Mouse (Mus musculus): ENCODE results near the gene E130116L18Rik. TPM values are rescaled to one million over a fixed set of nuclear protein-coding genes. Genes with fewer than 3 reads are reported as not detected.

E130116L18Rik gene
- polyA plus RNA-seq, 1 experiment, result not detected

- TF ChIP-seq POLR2A (IDR thresholded peaks at IDR 0.05; ENCODE audit: insufficient read depth, low read length) (no peak), CTCF (IDR thresholded peaks at IDR 0.05; ENCODE audit: low read depth, low read length) (no peak), EP300 (IDR thresholded peaks at IDR 0.05; ENCODE audit: insufficient read depth, low read depth, low read length) (no peak)
- no peaks in the 10 kb centered on the region for H3K4me1 ChIP-seq (ENCODE audit: control insufficient read depth, insufficient read depth, low read length)
- H3K27me3 ChIP-seq (ENCODE audit: control insufficient read depth, insufficient read depth, low read length, poor library complexity, severe bottlenecking), result no peaks in the 10 kb centered on the region
- no peak overlapping the region for H3K4me3 ChIP-seq (ENCODE audit: low read depth, low read length)
- no peak overlapping the region for H3K9ac ChIP-seq (ENCODE audit: low read depth, poor library complexity, severe bottlenecking)
- H3K9me3 ChIP-seq (replicated peaks; ENCODE audit: control insufficient read depth, insufficient read depth, low read length, poor library complexity, severe bottlenecking), result no peaks in the 10 kb centered on the region
- H3K36me3 ChIP-seq (ENCODE audit: control insufficient read depth, insufficient read depth, low read length, poor library complexity, severe bottlenecking), result no peaks in the 10 kb centered on the region
- no peak overlapping the region for H3K27ac ChIP-seq (ENCODE audit: insufficient read depth, low read length)
Observed at GRCm38 (mm10) chr5:25190521-25190920, 32.4 kb downstream of the E130116L18Rik start.

GRCm38 (mm10) chr5:25188802-25189201, 34.2 kb downstream of the E130116L18Rik start:
- H3K9me3 ChIP-seq (replicated peaks; ENCODE audit: control insufficient read depth, insufficient read depth, low read length, poor library complexity, severe bottlenecking), result no peaks in the 10 kb centered on the region
- no peak overlapping the region for H3K27ac ChIP-seq (ENCODE audit: insufficient read depth, low read length)
- H3K9ac ChIP-seq (ENCODE audit: low read depth, poor library complexity, severe bottlenecking), result no peak overlapping the region
- H3K4me3 ChIP-seq (ENCODE audit: low read depth, low read length), result no peak overlapping the region
- no peaks in the 10 kb centered on the region for H3K27me3 ChIP-seq (ENCODE audit: control insufficient read depth, insufficient read depth, low read length, poor library complexity, severe bottlenecking)
- TF ChIP-seq POLR2A (IDR thresholded peaks at IDR 0.05; ENCODE audit: insufficient read depth, low read length) (no peak), CTCF (IDR thresholded peaks at IDR 0.05; ENCODE audit: low read depth, low read length) (peak; percentile 65)
- H3K4me1 ChIP-seq (ENCODE audit: control insufficient read depth, insufficient read depth, low read length), result no peaks in the 10 kb centered on the region
- no peaks in the 10 kb centered on the region for H3K36me3 ChIP-seq (ENCODE audit: control insufficient read depth, insufficient read depth, low read length, poor library complexity, severe bottlenecking)

GRCm38 (mm10) chr5:25187727-25188126, 35.2 kb downstream of the E130116L18Rik start:
- Histone ChIP-seq H3K9me3 (replicated peaks; ENCODE audit: control insufficient read depth, insufficient read depth, low read length, poor library complexity, severe bottlenecking) (no peaks in the 10 kb centered on the region), H3K36me3 (ENCODE audit: control insufficient read depth, insufficient read depth, low read length, poor library complexity, severe bottlenecking) (no peaks in the 10 kb centered on the region)

GRCm38 (mm10) chr5:25184594-25184993, 38.4 kb downstream of the E130116L18Rik start:
- Histone ChIP-seq H3K9me3 (replicated peaks; ENCODE audit: control insufficient read depth, insufficient read depth, low read length, poor library complexity, severe bottlenecking) (no peaks in the 10 kb centered on the region), H3K4me1 (ENCODE audit: control insufficient read depth, insufficient read depth, low read length) (no peaks in the 10 kb centered on the region), H3K27ac (ENCODE audit: insufficient read depth, low read length) (no peak overlapping the region), H3K27me3 (ENCODE audit: control insufficient read depth, insufficient read depth, low read length, poor library complexity, severe bottlenecking) (no peaks in the 10 kb centered on the region), H3K36me3 (ENCODE audit: control insufficient read depth, insufficient read depth, low read length, poor library complexity, severe bottlenecking) (no peaks in the 10 kb centered on the region), H3K4me3 (ENCODE audit: low read depth, low read length) (no peak overlapping the region), H3K9ac (ENCODE audit: low read depth, poor library complexity, severe bottlenecking) (no peak overlapping the region)
- TF ChIP-seq CTCF (IDR thresholded peaks at IDR 0.05; ENCODE audit: low read depth, low read length), result no peak
- TF ChIP-seq EP300 (IDR thresholded peaks at IDR 0.05; ENCODE audit: insufficient read depth, low read depth, low read length), result no peak
- no peak for TF ChIP-seq POLR2A (IDR thresholded peaks at IDR 0.05; ENCODE audit: insufficient read depth, low read length)

More at GRCm38 (mm10) chr5:25187727-25188126, 35.2 kb downstream of the E130116L18Rik start:
- Histone ChIP-seq H3K27me3 (ENCODE audit: control insufficient read depth, insufficient read depth, low read length, poor library complexity, severe bottlenecking) (no peaks in the 10 kb centered on the region), H3K9ac (ENCODE audit: low read depth, poor library complexity, severe bottlenecking) (no peak overlapping the region), H3K27ac (ENCODE audit: insufficient read depth, low read length) (no peak overlapping the region), H3K4me1 (ENCODE audit: control insufficient read depth, insufficient read depth, low read length) (no peaks in the 10 kb centered on the region), H3K4me3 (ENCODE audit: low read depth, low read length) (no peak overlapping the region)
- TF ChIP-seq EP300 (IDR thresholded peaks at IDR 0.05; ENCODE audit: insufficient read depth, low read depth, low read length) (no peak), CTCF (IDR thresholded peaks at IDR 0.05; ENCODE audit: low read depth, low read length) (no peak), POLR2A (IDR thresholded peaks at IDR 0.05; ENCODE audit: insufficient read depth, low read length) (no peak)

- Histone ChIP-seq H3K9me3 (replicated peaks; ENCODE audit: control insufficient read depth, insufficient read depth, low read length, poor library complexity, severe bottlenecking) (no peaks in the 10 kb centered on the region), H3K4me1 (ENCODE audit: control insufficient read depth, insufficient read depth, low read length) (no peaks in the 10 kb centered on the region), H3K9ac (ENCODE audit: low read depth, poor library complexity, severe bottlenecking) (no peak overlapping the region), H3K27ac (ENCODE audit: insufficient read depth, low read length) (no peak overlapping the region), H3K36me3 (ENCODE audit: control insufficient read depth, insufficient read depth, low read length, poor library complexity, severe bottlenecking) (no peaks in the 10 kb centered on the region), H3K27me3 (ENCODE audit: control insufficient read depth, insufficient read depth, low read length, poor library complexity, severe bottlenecking) (no peaks in the 10 kb centered on the region), H3K4me3 (ENCODE audit: low read depth, low read length) (no peak overlapping the region)
- TF ChIP-seq POLR2A (IDR thresholded peaks at IDR 0.05; ENCODE audit: insufficient read depth, low read length) (no peak), CTCF (IDR thresholded peaks at IDR 0.05; ENCODE audit: low read depth, low read length) (no peak), EP300 (IDR thresholded peaks at IDR 0.05; ENCODE audit: insufficient read depth, low read depth, low read length) (no peak)
Observed at GRCm38 (mm10) chr5:25183595-25183994, 39.4 kb downstream of the E130116L18Rik start.

GRCm38 (mm10) chr5:25181004-25181531, 41.9 kb downstream of the E130116L18Rik start, which contains the start of gene Galntl5:
Galntl5 (plus strand) TSS chr5:25181460.
- no peak for TF ChIP-seq CTCF (IDR thresholded peaks at IDR 0.05; ENCODE audit: low read depth, low read length)
- no peak for TF ChIP-seq POLR2A (IDR thresholded peaks at IDR 0.05; ENCODE audit: insufficient read depth, low read length)
- no peak for TF ChIP-seq EP300 (IDR thresholded peaks at IDR 0.05; ENCODE audit: insufficient read depth, low read depth, low read length)
- H3K27ac ChIP-seq (ENCODE audit: insufficient read depth, low read length), result no peak within 1 kb of the TSS
- no peaks in the 10 kb centered on the region for H3K27me3 ChIP-seq (ENCODE audit: control insufficient read depth, insufficient read depth, low read length, poor library complexity, severe bottlenecking)
- no peak within 1 kb of the TSS for H3K9ac ChIP-seq (ENCODE audit: low read depth, poor library complexity, severe bottlenecking)
- no peaks in the 10 kb centered on the region for H3K9me3 ChIP-seq (replicated peaks; ENCODE audit: control insufficient read depth, insufficient read depth, low read length, poor library complexity, severe bottlenecking)
- no peak within 1 kb of the TSS for H3K4me3 ChIP-seq (ENCODE audit: low read depth, low read length)
- H3K4me1 ChIP-seq (ENCODE audit: control insufficient read depth, insufficient read depth, low read length), result no peaks in the 10 kb centered on the region
- no peaks in the 10 kb centered on the region for H3K36me3 ChIP-seq (ENCODE audit: control insufficient read depth, insufficient read depth, low read length, poor library complexity, severe bottlenecking)

All from ES-Bruce4 (cell line).